Mouse (Mus musculus): ENCODE data around the gene Zc3hc1. TPM values are rescaled to one million over a fixed set of nuclear protein-coding genes. Genes with fewer than 3 reads are reported as not detected.

Zc3hc1 gene
- total RNA-seq, 2 experiments from 2014 or later, result 46.1 to 50.0 TPM

DNA sequence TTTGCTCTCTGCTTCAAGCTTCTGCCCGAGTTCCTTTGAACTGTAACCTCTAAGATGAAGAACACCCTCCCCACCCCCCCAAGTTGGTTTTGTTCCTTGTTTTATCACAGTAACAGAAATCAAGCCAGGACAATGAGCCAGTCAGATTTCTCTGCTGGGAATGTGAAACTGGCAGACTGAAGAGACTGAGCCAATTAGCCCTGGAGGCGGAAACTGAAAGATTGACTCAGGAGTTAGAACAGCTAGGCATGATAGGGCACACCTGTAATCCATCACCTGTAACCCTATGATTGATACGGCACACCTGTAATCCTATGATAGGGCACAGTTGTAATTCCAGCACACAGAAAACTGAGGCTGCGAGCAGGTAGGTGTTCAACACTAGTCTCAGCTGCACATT is 58.6 kb downstream of the Zc3hc1 start:
- ATAC-seq (replicated peaks; ENCODE audit: low FRiP score, low TSS enrichment, poor library complexity, severe bottlenecking), result no peak

DNA sequence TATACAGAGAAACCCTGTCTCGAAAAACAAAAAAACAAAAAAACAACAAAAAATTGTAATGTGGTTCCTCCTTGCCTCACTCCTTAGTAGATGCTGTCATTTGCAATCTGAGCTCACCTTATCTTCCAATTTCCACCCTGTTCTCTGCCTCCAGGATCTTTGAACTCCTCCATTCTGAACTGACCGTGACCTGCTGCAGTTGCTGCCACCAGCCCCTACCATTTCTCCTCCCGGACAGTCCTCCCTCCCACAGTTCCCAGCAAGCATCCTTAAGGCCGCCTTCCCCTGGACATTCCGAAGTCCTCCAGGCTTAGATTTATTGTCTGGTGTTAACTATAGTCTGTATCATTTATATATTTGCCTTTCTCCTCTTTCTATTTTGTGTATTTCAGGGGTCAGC is 60.1 kb downstream of the Zc3hc1 start:
- ATAC-seq (replicated peaks; ENCODE audit: low FRiP score, low TSS enrichment, poor library complexity, severe bottlenecking), result no peak

DNA sequence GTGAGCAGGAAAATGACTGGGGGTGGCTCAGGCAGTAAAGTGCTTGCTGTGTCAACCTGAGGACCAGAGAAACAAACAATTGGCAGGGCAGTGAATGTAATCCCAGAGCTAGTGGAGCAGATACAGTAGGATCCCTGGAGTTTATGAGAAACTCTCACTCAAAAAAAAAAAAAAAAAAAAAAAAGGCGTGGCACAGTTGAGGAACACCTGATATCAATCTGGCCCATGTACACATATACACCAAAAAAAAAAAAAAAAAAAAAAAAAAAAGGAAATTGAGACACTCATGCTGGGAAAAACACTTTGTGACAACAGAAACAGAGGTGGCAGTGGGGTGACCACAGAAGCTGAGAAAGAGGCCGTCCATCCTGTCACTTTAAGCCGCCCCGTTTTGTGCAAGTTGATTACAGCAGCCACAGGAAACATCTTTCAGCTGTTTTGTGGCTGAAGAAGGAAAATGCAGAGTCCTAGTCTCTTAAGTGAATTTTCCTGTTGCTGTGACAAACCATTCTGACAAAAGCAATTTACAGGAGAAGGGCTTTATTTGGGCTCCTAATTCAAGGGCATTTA is 64.8 kb downstream of the Zc3hc1 start:
- peak; percentile 39; the same call in 1 of the 2 replicates for ATAC-seq (replicated peaks; ENCODE audit: low FRiP score, low TSS enrichment, poor library complexity, severe bottlenecking)

DNA sequence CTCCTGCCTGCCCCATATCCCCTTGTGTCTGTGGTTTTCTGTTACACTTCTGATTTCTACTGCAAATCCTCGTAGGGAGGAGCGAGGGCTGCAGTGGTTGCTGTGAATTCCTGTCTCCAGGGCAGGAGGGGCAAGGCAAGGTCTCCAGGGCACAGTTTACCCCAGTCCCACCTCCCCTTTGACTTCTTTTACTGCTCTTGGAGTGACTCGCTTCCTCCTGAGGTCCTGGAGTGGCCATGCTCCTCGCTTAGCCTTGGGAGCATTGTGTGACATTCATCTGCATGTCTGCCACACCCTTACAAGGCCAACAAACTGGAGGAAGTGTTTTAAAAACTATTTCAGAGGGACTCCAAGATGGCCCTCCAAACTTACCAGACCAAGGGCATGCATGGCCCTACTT is 69.8 kb downstream of the Zc3hc1 start:
- ATAC-seq (replicated peaks; ENCODE audit: low FRiP score, low TSS enrichment, poor library complexity, severe bottlenecking), result no peak

DNA sequence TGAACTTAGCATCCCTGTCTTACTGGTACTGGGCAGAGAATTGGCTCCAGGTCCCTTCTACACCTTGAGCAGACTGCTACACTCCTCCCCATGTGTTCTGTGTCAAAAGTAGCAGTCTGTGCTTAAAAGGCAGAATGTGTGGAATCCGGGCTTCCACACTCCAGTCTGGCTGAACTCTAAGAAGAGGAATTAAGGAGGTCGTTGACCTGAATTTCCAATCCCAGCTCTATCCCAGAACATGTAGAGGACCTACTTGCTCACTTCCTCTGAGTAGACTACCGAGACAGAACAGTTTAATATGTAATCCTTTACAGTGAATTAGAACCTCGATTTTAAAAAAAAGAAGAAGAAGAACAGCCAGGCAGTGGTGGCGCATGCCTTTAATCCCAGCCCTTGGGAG is 71.6 kb downstream of the Zc3hc1 start:
- ATAC-seq (replicated peaks; ENCODE audit: low FRiP score, low TSS enrichment, poor library complexity, severe bottlenecking), result no peak

Other genes starting within 250 kb of the Zc3hc1 start
- 6.0 and 8.5 TPM in 2 replicates for gene Ube2h, start 86.5 kb downstream of the Zc3hc1 start, total RNA-seq (2014; fragmentation: Nextera tagmentation)
- gene Ube2h, start 86.5 kb downstream of the Zc3hc1 start, total RNA-seq (2017), result 8.7 and 8.9 TPM in 2 replicates
- gene Klhdc10, start 10.8 kb upstream of the Zc3hc1 start, total RNA-seq (2014; fragmentation: Nextera tagmentation), result 27.3 and 29.0 TPM in 2 replicates
- gene Klhdc10, start 10.8 kb upstream of the Zc3hc1 start, total RNA-seq (2017), result 45.0 and 48.6 TPM in 2 replicates
- 51.7 and 62.6 TPM in 2 replicates for gene Tmem209, start 118.8 kb upstream of the Zc3hc1 start, total RNA-seq (2014; fragmentation: Nextera tagmentation)
- 35.8 and 46.2 TPM in 2 replicates for gene Tmem209, start 118.8 kb upstream of the Zc3hc1 start, total RNA-seq (2017)
- gene Ssmem1, start 118.8 kb upstream of the Zc3hc1 start, total RNA-seq (2014; fragmentation: Nextera tagmentation), result not detected in 2 replicates
- not detected in 2 replicates for gene Ssmem1, start 118.8 kb upstream of the Zc3hc1 start, total RNA-seq (2017)
- not detected in 2 replicates for gene Cpa2, start 150.6 kb upstream of the Zc3hc1 start, total RNA-seq (2014; fragmentation: Nextera tagmentation)
- gene Cpa2, start 150.6 kb upstream of the Zc3hc1 start, total RNA-seq (2017), result not detected in 2 replicates
- gene Cpa4, start 177.3 kb upstream of the Zc3hc1 start, total RNA-seq (2014; fragmentation: Nextera tagmentation), result not detected in 2 replicates
- not detected in 2 replicates for gene Cpa4, start 177.3 kb upstream of the Zc3hc1 start, total RNA-seq (2017)
- not detected in 2 replicates for gene Cpa5, start 220.0 kb upstream of the Zc3hc1 start, total RNA-seq (2014; fragmentation: Nextera tagmentation)
- gene Cpa5, start 220.0 kb upstream of the Zc3hc1 start, total RNA-seq (2017), result not detected in 2 replicates
- not detected in 2 replicates for gene Cpa1, start 248.2 kb upstream of the Zc3hc1 start, total RNA-seq (2014; fragmentation: Nextera tagmentation)
- gene Cpa1, start 248.2 kb upstream of the Zc3hc1 start, total RNA-seq (2017), result not detected in 2 replicates

Measured in megakaryocyte-erythroid progenitor cell, adult 5-6 weeks (primary cell).